Comparison of ENCODE assay signal across 8 mouse cellular contexts in the genomic region with DNA sequence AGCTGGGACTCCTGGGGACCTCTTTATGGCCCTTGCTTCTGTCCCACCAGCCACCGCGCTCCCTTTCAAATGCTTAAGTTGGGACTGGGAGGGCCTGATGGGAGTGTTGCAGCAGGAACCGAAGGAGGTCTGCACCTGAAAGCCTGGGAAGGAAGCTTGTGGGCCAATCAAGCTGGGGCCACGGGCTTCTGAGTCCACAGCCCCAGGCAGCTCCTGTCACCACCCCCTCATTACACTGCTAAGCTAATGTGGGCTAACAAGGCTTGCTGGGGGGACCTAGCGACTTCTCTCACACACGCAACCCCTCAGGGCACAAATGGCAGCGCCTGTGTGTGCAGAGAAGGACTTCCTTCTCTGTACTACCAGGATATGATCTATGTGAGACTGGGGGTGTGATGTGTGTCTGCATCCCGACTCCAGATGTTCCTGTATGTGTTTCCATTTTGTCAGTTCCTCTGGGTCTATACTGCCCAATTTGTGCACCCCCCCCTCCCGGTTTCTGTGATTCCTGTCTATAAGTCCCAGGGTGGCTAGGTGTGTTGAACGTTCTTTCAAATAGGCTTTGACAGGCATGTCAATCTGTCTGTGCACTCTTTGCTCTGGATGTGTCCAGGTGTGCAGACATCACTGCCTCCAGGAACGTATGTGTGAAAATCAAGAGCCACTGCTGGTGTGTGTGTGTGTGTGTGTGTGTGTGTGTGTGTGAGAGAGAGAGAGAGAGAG. TPM values are rescaled to one million over a fixed set of nuclear protein-coding genes. Genes with fewer than 3 reads are reported as not detected.
DNase-seq lines count a peak whose midpoint lies in the region; ATAC-seq and TF ChIP-seq lines count a peak whose summit lies in the region.

No protein-coding gene starts in this region.

- H3K4me3 ChIP-seq in megakaryocyte, embryonic 14.5 days (replicated peaks) = peak overlapping the region; percentile 89
- peak overlapping the region; percentile 46 for H3K4me3 ChIP-seq in limb, embryonic 14.5 days (replicated peaks; ENCODE audit: low read length)
- peak overlapping the region; percentile 55 for H3K4me3 ChIP-seq in stomach, postnatal 0 days (ENCODE audit: low read depth, low read length)

- H3K9me3 ChIP-seq in megakaryocyte, embryonic 14.5 days = no peaks in the 10 kb centered on the region
- H3K9me3 ChIP-seq in limb, embryonic 14.5 days (ENCODE audit: control insufficient read depth, low read length) = no peaks in the 10 kb centered on the region
- H3K9me3 ChIP-seq in stomach, postnatal 0 days (ENCODE audit: control insufficient read depth, low read length) = no peaks in the 10 kb centered on the region

- no peak for TF ChIP-seq EP300 in stomach, postnatal 0 days (optimal IDR thresholded peaks at IDR 0.05)

- H3K27me3 ChIP-seq in megakaryocyte, embryonic 14.5 days (replicated peaks) = peaks cover 82% of the 10 kb centered on the region
- H3K27me3 ChIP-seq in limb, embryonic 14.5 days (ENCODE audit: control insufficient read depth, insufficient read depth, low read length) = peaks cover 62% of the 10 kb centered on the region
- H3K27me3 ChIP-seq in stomach, postnatal 0 days (ENCODE audit: control insufficient read depth, insufficient read depth, low read length) = peaks cover 6% of the 10 kb centered on the region; the same call in 1 of the 2 replicates

- H3K27ac ChIP-seq in limb, embryonic 14.5 days (replicated peaks; ENCODE audit: low read depth, low read length) = no peak overlapping the region
- H3K27ac ChIP-seq in stomach, postnatal 0 days (replicated peaks) = no peak overlapping the region

- intact Hi-C loops in left cerebral cortex, postnatal 36 days (cut with DNase I) = no loop called here

- TF ChIP-seq POLR2A in limb, embryonic 14.5 days (IDR thresholded peaks at IDR 0.05; ENCODE audit: borderline replicate concordance, extremely low read depth, insufficient read depth, insufficient read length) = no peak

- TF ChIP-seq CTCF in stomach, postnatal 0 days (IDR thresholded peaks at IDR 0.05; ENCODE audit: low read depth) = no peak

- no peak overlapping the region for H3K9ac ChIP-seq in limb, embryonic 14.5 days (ENCODE audit: low read depth, low read length, severe bottlenecking)
- no peak overlapping the region for H3K9ac ChIP-seq in stomach, postnatal 0 days (ENCODE audit: low read length)

- H3K4me2 ChIP-seq in limb, embryonic 14.5 days (replicated peaks; ENCODE audit: low read depth, low read length, severe bottlenecking) = peak overlapping the region; percentile 94
- H3K4me2 ChIP-seq in stomach, postnatal 0 days (replicated peaks; ENCODE audit: low read depth) = peak overlapping the region; percentile 94

- ATAC-seq in CD4-positive, CD25-positive, alpha-beta regulatory T cell, adult 4 months = no peak
- ATAC-seq in megakaryocyte, adult 5-6 weeks (ENCODE audit: poor library complexity, severe bottlenecking) = no peak
- no peak for ATAC-seq in limb, embryonic 14.5 days (ENCODE audit: low FRiP score, low read depth)
- ATAC-seq in stomach, postnatal 0 days (ENCODE audit: low FRiP score, low TSS enrichment) = no peak

- H3K4me1 ChIP-seq in megakaryocyte, embryonic 14.5 days = peaks cover 79% of the 10 kb centered on the region
- peaks cover 42% of the 10 kb centered on the region for H3K4me1 ChIP-seq in limb, embryonic 14.5 days (ENCODE audit: control insufficient read depth, insufficient read depth, low read length)
- H3K4me1 ChIP-seq in stomach, postnatal 0 days (replicated peaks; ENCODE audit: control insufficient read depth, insufficient read depth) = peaks cover 11% of the 10 kb centered on the region

- 7% methylated on average over 11 of the region's 11 CpGs for whole genome bisulfite sequencing in limb, embryonic 14.5 days
- 26% methylated on average over 11 of the region's 11 CpGs for WGBS in stomach, postnatal 0 days

- peak; percentile 33 for DNase-seq in CD4-positive, CD25-positive, alpha-beta regulatory T cell, adult 2 months (ENCODE audit: low read depth, low spot score)
- no peak for DNase-seq in limb, embryonic 14.5 days (ENCODE audit: low spot score)
- no peak for DNase-seq in stomach, postnatal 0 days (ENCODE audit: low spot score)
- no peak for DNase-seq in adrenal gland, postnatal 14 days
- no peak for DNase-seq in left cerebral cortex, postnatal 36 days (ENCODE audit: low spot score in 2 of 2)

- H3K36me3 ChIP-seq in megakaryocyte, embryonic 14.5 days (replicated peaks; ENCODE audit: low read length) = no peaks in the 10 kb centered on the region
- H3K36me3 ChIP-seq in limb, embryonic 14.5 days (ENCODE audit: control insufficient read depth, insufficient read depth, low read length) = no peaks in the 10 kb centered on the region
- no peaks in the 10 kb centered on the region for H3K36me3 ChIP-seq in stomach, postnatal 0 days (ENCODE audit: control insufficient read depth, insufficient read depth, low read length)

RNA-seq across cellular contexts. Expression of a gene that starts 3.7 kb away (rescaled TPM):
- not detected for polyA plus RNA-seq in CD4-positive, CD25-positive, alpha-beta regulatory T cell, adult 4 months (2017; shearing (Covaris generic))
- 0.23 and 5.2 TPM in 2 replicates for polyA plus RNA-seq in megakaryocyte, embryonic 14.5 days (2012; ENCODE audit: insufficient read depth, low replicate concordance)
- not detected in 2 replicates for total RNA-seq in megakaryocyte, adult 5-6 weeks (2015)
- not detected in 2 replicates for total RNA-seq in megakaryocyte, adult 5-6 weeks (2017)
- 31.7 and 36.9 TPM in 2 replicates for polyA plus RNA-seq in limb, embryonic 14.5 days (2012; rRNA removed)
- polyA plus RNA-seq in limb, embryonic 14.5 days (2014; fragmentation: Nextera tagmentation; extraction: Ambion mirVana) = 44.5 and 62.9 TPM in 2 replicates
- 58.2 and 72.8 TPM in 2 replicates for polyA plus RNA-seq in stomach, postnatal 0 days (2015; fragmentation: Nextera tagmentation; extraction: Ambion mirVana)
- 53.5 and 55.7 TPM in 2 replicates for total RNA-seq in adrenal gland, postnatal 14 days (2021)
- 1 to 10 TPM; 2.1 to 4.9 TPM for total RNA-seq in left cerebral cortex, postnatal 36 days (2021)

RNA-seq across cellular contexts. Expression of a gene that starts 9.6 kb away (rescaled TPM):
- 1 to 10 TPM; 1.0 to 1.2 TPM for polyA plus RNA-seq in CD4-positive, CD25-positive, alpha-beta regulatory T cell, adult 4 months (2017; shearing (Covaris generic))
- polyA plus RNA-seq in megakaryocyte, embryonic 14.5 days (2012; ENCODE audit: insufficient read depth, low replicate concordance) = 3.9 TPM in 1 of 2 replicates, not detected in the other
- total RNA-seq in megakaryocyte, adult 5-6 weeks (2015) = 1.2 TPM in 1 of 2 replicates, not detected in the other
- total RNA-seq in megakaryocyte, adult 5-6 weeks (2017) = 0.40 TPM in 1 of 2 replicates, not detected in the other
- polyA plus RNA-seq in limb, embryonic 14.5 days (2012; rRNA removed) = 33.3 and 43.2 TPM in 2 replicates
- 2.0 and 4.4 TPM in 2 replicates for polyA plus RNA-seq in limb, embryonic 14.5 days (2014; fragmentation: Nextera tagmentation; extraction: Ambion mirVana)
- polyA plus RNA-seq in stomach, postnatal 0 days (2015; fragmentation: Nextera tagmentation; extraction: Ambion mirVana) = 0.23 and 0.40 TPM in 2 replicates
- 1.7 and 2.7 TPM in 2 replicates for total RNA-seq in adrenal gland, postnatal 14 days (2021)
- 1 to 10 TPM; 1.7 to 2.9 TPM for total RNA-seq in left cerebral cortex, postnatal 36 days (2021)

RNA-seq across cellular contexts. Expression of a gene that starts 11.2 kb away (rescaled TPM):
- polyA plus RNA-seq in CD4-positive, CD25-positive, alpha-beta regulatory T cell, adult 4 months (2017; shearing (Covaris generic)) = 10 to 100 TPM; 55.4 to 78.3 TPM
- 143 and 168 TPM in 2 replicates for polyA plus RNA-seq in megakaryocyte, embryonic 14.5 days (2012; ENCODE audit: insufficient read depth, low replicate concordance)
- total RNA-seq in megakaryocyte, adult 5-6 weeks (2015) = 31.3 and 31.9 TPM in 2 replicates
- 27.8 and 33.1 TPM in 2 replicates for total RNA-seq in megakaryocyte, adult 5-6 weeks (2017)
- polyA plus RNA-seq in limb, embryonic 14.5 days (2012; rRNA removed) = 146 and 178 TPM in 2 replicates
- 89.4 and 94.6 TPM in 2 replicates for polyA plus RNA-seq in limb, embryonic 14.5 days (2014; fragmentation: Nextera tagmentation; extraction: Ambion mirVana)
- 38.9 and 40.9 TPM in 2 replicates for polyA plus RNA-seq in stomach, postnatal 0 days (2015; fragmentation: Nextera tagmentation; extraction: Ambion mirVana)
- total RNA-seq in adrenal gland, postnatal 14 days (2021) = 50.9 and 57.3 TPM in 2 replicates
- total RNA-seq in left cerebral cortex, postnatal 36 days (2021) = 10 to 100 TPM; 22.8 to 29.9 TPM

RNA-seq across cellular contexts. Expression of a gene that starts 23.3 kb away (rescaled TPM):
- not detected for polyA plus RNA-seq in CD4-positive, CD25-positive, alpha-beta regulatory T cell, adult 4 months (2017; shearing (Covaris generic))
- 0.32 TPM in 1 of 2 replicates, not detected in the other for polyA plus RNA-seq in megakaryocyte, embryonic 14.5 days (2012; ENCODE audit: insufficient read depth, low replicate concordance)
- total RNA-seq in megakaryocyte, adult 5-6 weeks (2015) = not detected in 2 replicates
- not detected in 2 replicates for total RNA-seq in megakaryocyte, adult 5-6 weeks (2017)
- polyA plus RNA-seq in limb, embryonic 14.5 days (2012; rRNA removed) = 7.2 and 9.6 TPM in 2 replicates
- polyA plus RNA-seq in limb, embryonic 14.5 days (2014; fragmentation: Nextera tagmentation; extraction: Ambion mirVana) = 17.5 and 19.9 TPM in 2 replicates
- 2.7 and 4.0 TPM in 2 replicates for polyA plus RNA-seq in stomach, postnatal 0 days (2015; fragmentation: Nextera tagmentation; extraction: Ambion mirVana)
- 7.4 and 8.0 TPM in 2 replicates for total RNA-seq in adrenal gland, postnatal 14 days (2021)
- total RNA-seq in left cerebral cortex, postnatal 36 days (2021) = 1 to 10 TPM; 6.0 to 7.6 TPM
